Mouse (Mus musculus): ENCODE data around the gene Susd1.

DNA sequence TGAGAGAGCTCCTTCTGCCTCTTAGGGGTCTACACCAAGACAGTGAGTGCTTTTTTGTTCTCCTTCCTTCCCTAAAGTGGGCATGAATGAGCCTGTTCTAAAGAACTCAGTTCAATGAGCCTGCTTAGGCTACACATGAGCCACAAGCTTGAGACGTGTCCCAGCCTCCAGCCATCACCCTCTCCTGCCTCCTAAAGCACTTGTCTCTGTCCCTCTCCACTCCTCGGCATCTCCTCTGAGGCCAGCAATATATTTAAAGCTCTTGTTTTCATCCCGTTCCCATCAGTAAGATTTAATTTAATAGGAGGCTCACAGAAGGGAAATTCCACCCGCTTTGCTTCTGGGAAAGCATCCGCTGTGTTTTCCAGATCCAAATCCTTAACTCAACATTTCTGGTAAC, 98.4 kb downstream of the Susd1 start:
- TF ChIP-seq CTCF (IDR thresholded peaks at IDR 0.05; ENCODE audit: extremely low read depth, insufficient read depth, insufficient read length, insufficient replicate concordance) (no peak), POLR2A (IDR thresholded peaks at IDR 0.05; ENCODE audit: low read depth, low read length) (no peak)

All from spleen, adult 2 months (tissue).